Mouse (Mus musculus) lung, adult 18-20 months (tissue): ENCODE data around the gene Kif26b.

Experiments
- DNase-seq, 2 experiments: peaks; one replicate each; pipeline ENCODE4 v3.0.0; 2022; ENCODE audit warnings: mixed read lengths in 2 of 2

Gene Kif26b

GRCm38 (mm10) chr1:178733035-178733434, 204.1 kb downstream of the Kif26b start:
- no peak for DNase-seq

- no peak for DNase-seq
Measured at GRCm38 (mm10) chr1:178734576-178734975, 205.7 kb downstream of the Kif26b start.

GRCm38 (mm10) chr1:178736931-178737330, 208.0 kb downstream of the Kif26b start:
- no peak for DNase-seq

GRCm38 (mm10) chr1:178743820-178744219, 214.9 kb downstream of the Kif26b start:
- DNase-seq, result no peak

GRCm38 (mm10) chr1:178744526-178744925, 215.6 kb downstream of the Kif26b start:
- no peak for DNase-seq

- DNase-seq, result no peak
Measured at GRCm38 (mm10) chr1:178744961-178745360, 216.0 kb downstream of the Kif26b start.

- DNase-seq, result no peak
Measured at GRCm38 (mm10) chr1:178745471-178745870, 216.5 kb downstream of the Kif26b start.

GRCm38 (mm10) chr1:178747279-178748221, 218.6 kb downstream of the Kif26b start:
- no peak for DNase-seq

- no peak for DNase-seq
Measured at GRCm38 (mm10) chr1:178748222-178748600, 219.3 kb downstream of the Kif26b start.

- no peak for DNase-seq
Measured at GRCm38 (mm10) chr1:178748617-178749016, 219.7 kb downstream of the Kif26b start.

- no peak for DNase-seq
Measured at GRCm38 (mm10) chr1:178749786-178750185, 220.9 kb downstream of the Kif26b start.

- DNase-seq, result no peak
Measured at GRCm38 (mm10) chr1:178758441-178758840, 229.5 kb downstream of the Kif26b start.

- DNase-seq, result no peak
Measured at GRCm38 (mm10) chr1:178762125-178762741, 233.3 kb downstream of the Kif26b start.

GRCm38 (mm10) chr1:178764914-178765313, 236.0 kb downstream of the Kif26b start:
- DNase-seq, result no peak

- no peak for DNase-seq
Measured at GRCm38 (mm10) chr1:178765650-178766049, 236.7 kb downstream of the Kif26b start.

- peak in 1 of 2 experiments; percentile 4 for DNase-seq
Measured at GRCm38 (mm10) chr1:178768976-178769375, 240.1 kb downstream of the Kif26b start.

- no peak for DNase-seq
Measured at GRCm38 (mm10) chr1:178769988-178770387, 241.1 kb downstream of the Kif26b start.

- DNase-seq, result no peak
Measured at GRCm38 (mm10) chr1:178770626-178771362, 241.9 kb downstream of the Kif26b start.

- DNase-seq, result no peak
Measured at GRCm38 (mm10) chr1:178779742-178780141, 250.8 kb downstream of the Kif26b start.

GRCm38 (mm10) chr1:178784043-178784442, 255.1 kb downstream of the Kif26b start:
- no peak for DNase-seq

- no peak for DNase-seq
Measured at GRCm38 (mm10) chr1:178791266-178791665, 262.3 kb downstream of the Kif26b start.

GRCm38 (mm10) chr1:178792726-178793125, 263.8 kb downstream of the Kif26b start:
- no peak for DNase-seq

- no peak for DNase-seq
Measured at GRCm38 (mm10) chr1:178794866-178795265, 265.9 kb downstream of the Kif26b start.
